Mouse (Mus musculus) heart, adult 9 months (tissue): ENCODE results near the gene Olfr364-ps1.

Experiments used
- DNase-seq, 2 experiments: peaks; one replicate each; pipeline ENCODE4 v3.0.0; 2022; ENCODE audit warnings: low spot score in 2 of 2

Gene Olfr364-ps1

GRCm38 (mm10) chr2:37139022-37139421 is at the start of gene Olfr364-ps1:
Gene Olfr364-ps1, plus strand, starts transcription at chr2:37139322.
- no peak for DNase-seq

- DNase-seq, result no peak
Measured at GRCm38 (mm10) chr2:37117810-37118209, 21.3 kb upstream of the Olfr364-ps1 start, which contains the start of gene Olfr362. Gene Olfr362, minus strand, starts transcription at chr2:37117910.

GRCm38 (mm10) chr2:37187898-37188297 is 48.8 kb downstream of the Olfr364-ps1 start, which contains the start of gene Olfr365:
Gene Olfr365, plus strand, starts transcription at chr2:37188198.
- no peak for DNase-seq
